Mouse (Mus musculus): ENCODE measurements at regions not wholly inside any gene's neighbourhood (a gene's known extent, or its start where the extent isn't known, plus 50 kb on each side); places are given as distances from the start of the nearest gene placed in this dataset.
"Not testable (repeated sequence)": the region's sequence is repeated elsewhere in the genome, so short reads cannot be mapped to it uniquely, and the experiment has no call there.

GRCm38 (mm10) chr9:17987606-17988005 lies 304.3 kb upstream of the Chordc1 start:
- DNase-seq (ENCODE audit: low spot score in 2 of 2): peak in 1 of 2 experiments; percentile 64

GRCm38 (mm10) chr9:18002557-18002956 lies 289.4 kb upstream of the Chordc1 start:
- DNase-seq (ENCODE audit: low spot score in 2 of 2): no peak

- no peak for DNase-seq (ENCODE audit: low spot score in 2 of 2)
Observed at GRCm38 (mm10) chr9:18041346-18041745, 250.6 kb upstream of the Chordc1 start.

- DNase-seq (ENCODE audit: low spot score in 2 of 2): not testable (repeated sequence)
Observed at GRCm38 (mm10) chr9:18042636-18043035, 249.3 kb upstream of the Chordc1 start.

GRCm38 (mm10) chr9:18076942-18077341 lies 215.0 kb upstream of the Chordc1 start:
- DNase-seq (ENCODE audit: low spot score in 2 of 2): no peak

GRCm38 (mm10) chr9:18078446-18078845 lies 213.5 kb upstream of the Chordc1 start:
- DNase-seq (ENCODE audit: low spot score in 2 of 2): not testable (repeated sequence)

- DNase-seq (ENCODE audit: low spot score in 2 of 2): not testable (repeated sequence)
Observed at GRCm38 (mm10) chr9:18079120-18079519, 212.8 kb upstream of the Chordc1 start.

All from thymus, postnatal 10 days (tissue).